Mouse (Mus musculus) left cerebral cortex, postnatal 25 days (tissue): ENCODE results near the gene Mrpl49. TPM values are rescaled to one million over a fixed set of nuclear protein-coding genes. Genes with fewer than 3 reads are reported as not detected.
A peak's percentile ranks its signal among the peaks of the same experiment; 100 is the strongest.

Source experiments
- DNase-seq, 2 experiments: peaks; one replicate each; pipeline ENCODE4 v3.0.0; 2022; ENCODE audit warnings: low spot score in 2 of 2, mixed read lengths in 1 of 2
- intact Hi-C: fragments of 180-260 bp; cut with DNase I; formaldehyde crosslinking; loops from one replicate; pipeline ENCODE4 v1.15.1; 2025
- total RNA-seq, 2 experiments: library from RNA; stranded (reverse); gene quantifications; 2 replicates each; pipeline ENCODE4 v1.2.3; 2021

Gene Mrpl49
- 10 to 100 TPM; 45.1 to 47.0 TPM for total RNA-seq

DNA sequence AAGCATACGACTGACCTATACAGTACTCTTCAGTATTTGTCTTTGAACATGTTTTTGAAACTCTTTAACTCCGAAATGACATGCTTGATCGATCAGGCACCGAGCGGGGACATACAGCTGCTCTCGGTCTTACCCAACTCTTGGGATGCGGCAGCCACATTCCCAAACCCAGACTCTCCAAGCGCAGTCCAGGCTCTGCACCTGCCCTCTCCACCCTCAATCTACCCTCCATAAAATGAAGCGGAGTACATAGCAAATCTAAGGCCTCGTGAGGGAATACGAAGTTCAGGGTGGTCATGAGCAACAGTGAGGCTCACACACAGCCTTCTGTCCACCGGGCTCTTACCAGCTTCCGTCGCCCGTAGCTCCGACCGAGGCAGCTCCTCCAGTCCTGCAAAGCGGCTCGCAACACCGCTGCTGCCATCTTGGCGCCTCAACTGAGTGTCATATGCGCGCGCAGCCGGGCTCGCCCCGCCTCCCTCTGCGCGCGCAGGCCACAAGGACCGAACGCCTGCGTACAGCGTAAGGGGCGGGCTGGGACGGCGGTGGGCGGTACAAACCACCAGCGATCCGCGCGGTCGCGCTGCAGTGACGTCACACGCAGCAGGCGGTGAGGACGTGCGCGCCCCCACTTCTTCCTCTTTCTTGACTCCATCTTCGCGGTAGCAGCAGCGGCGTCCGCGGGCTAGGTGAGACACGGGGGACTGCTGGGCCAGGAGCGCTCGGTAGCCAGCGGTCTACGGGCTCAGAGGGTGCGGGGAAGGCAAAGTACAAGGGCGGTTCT lies at the start of gene Mrpl49, which contains the start of gene Fau:
TSS of gene Mrpl49 (minus strand) at position 473 of the 784 bp plus-strand sequence.
TSS of gene Fau (plus strand) at position 532 of the 784 bp plus-strand sequence.
- intact Hi-C loops, result loop anchor here (1.0 to 2.0 kb wide), 2 partner anchors 10 to 27 kb away; partner anchors contain the start of genes Cdca5 and Zfpl1
- peak; percentile 99 to 100 for DNase-seq

DNA sequence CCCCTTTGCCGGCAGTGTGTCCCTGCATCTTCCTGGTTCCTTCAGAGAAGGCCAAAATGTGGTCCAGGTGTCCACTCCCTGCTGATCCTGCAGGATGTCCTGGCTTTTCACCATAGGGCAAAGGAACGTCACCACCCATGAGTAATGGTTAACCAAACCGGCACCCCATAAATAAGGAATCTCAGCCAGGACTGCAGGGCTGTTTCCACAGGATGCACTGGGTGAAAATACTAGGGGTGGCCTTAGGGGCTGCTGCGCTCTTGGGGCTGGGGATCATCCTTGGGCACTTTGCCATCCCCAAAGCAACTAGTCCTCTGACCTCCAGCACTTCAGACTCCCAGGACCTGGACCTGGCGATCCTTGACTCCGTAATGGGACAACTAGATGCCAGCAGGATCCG lies 48.0 kb upstream of the Mrpl49 start, which contains the start of gene Naaladl1:
TSS of gene Naaladl1 (plus strand) at position 197 of the 400 bp plus-strand sequence.
- intact Hi-C loops, result no loop called here
- DNase-seq, result no peak

DNA sequence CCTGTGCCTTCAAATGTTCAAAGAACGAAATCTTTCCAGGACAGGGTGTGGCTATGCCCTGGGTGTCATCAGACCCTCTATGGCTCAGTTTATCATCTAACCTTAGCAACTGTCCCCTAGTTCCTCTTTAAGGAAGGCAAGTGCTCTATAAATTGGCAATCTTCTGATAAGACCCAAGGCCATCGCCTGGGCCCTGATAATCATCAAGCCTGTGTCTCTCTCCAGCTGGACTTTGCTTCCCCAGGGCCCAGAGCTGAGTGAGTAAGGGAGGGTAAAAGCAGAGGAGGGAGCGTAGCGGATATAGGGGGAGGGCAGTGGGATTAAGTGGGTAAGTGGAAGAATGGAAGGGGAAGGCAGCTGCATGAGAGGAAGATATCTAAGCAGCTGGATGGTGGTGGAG lies 46.9 kb upstream of the Mrpl49 start:
- DNase-seq, result no peak
- intact Hi-C loops, result no loop called here

DNA sequence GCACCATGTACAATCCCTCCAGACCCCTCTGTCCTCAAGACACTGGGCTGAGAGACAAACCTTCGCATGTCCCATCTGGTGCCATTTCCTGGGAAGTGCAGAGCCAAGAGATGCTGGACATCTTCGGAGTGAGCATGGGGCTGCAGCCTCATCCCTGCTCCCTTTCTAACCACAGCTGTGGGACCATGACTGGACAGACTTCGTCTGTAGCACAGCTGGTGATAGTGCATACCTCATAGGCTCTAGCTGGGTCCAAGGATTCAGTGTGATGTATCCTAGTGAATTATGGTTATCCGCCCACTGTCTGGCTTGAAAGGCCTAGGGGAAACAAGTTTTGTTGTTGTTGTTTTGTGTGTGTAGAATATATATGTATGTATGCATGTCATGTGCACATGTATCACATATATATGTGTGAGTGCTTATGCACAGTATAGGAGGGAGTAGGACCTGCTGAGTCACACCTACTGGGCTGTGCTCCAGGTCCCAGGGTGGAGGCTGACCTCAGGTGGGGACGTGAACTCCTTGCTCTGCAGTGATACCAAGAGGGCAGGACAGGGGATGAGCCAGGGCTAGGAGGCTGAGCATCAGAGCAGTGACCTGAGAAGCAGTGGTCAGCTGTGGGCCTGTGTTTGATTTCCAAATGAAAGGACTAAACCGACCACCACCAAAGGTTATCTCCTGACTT lies 44.7 kb upstream of the Mrpl49 start:
- no peak for DNase-seq
- intact Hi-C loops, result no loop called here

DNA sequence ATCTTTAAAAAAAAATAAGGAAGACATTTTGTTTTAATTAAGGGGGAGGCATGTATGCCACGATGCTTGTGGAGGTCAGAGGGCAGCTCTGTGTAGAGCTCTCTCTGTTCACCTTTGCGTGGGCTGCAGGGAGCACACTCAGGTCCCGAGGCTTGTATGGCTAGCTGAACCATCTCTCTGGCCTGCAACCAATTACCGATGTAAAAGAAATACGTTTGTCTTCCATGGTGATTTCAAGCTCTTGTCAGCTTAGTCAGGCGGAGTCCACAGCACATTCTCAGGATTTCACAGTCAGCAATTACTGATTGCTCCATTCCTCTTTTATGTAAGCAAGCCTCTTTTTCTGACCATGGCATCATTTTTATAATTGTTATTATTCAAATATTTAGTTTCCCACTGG lies 43.6 kb upstream of the Mrpl49 start:
- intact Hi-C loops, result no loop called here
- no peak for DNase-seq

DNA sequence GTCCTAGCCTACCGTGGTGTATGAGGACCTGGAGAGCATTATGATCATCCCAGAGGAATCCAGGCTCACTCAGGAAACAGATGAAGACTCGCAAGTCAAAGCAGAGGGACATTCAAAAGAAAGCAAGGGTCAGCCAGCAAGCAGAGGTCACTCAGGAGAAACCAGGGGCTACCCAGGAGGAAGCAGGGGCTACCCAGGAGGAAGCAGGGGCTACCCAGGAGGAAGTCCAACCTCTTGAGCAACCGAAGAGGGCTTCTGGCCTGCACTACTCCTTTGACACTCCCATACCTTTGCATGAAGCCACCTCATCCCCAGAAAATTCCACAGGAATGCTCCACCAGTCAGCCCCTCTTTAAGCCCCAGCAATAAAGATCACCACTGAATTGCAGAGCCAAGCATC lies 40.3 kb upstream of the Mrpl49 start:
- intact Hi-C loops, result no loop called here
- no peak for DNase-seq

DNA sequence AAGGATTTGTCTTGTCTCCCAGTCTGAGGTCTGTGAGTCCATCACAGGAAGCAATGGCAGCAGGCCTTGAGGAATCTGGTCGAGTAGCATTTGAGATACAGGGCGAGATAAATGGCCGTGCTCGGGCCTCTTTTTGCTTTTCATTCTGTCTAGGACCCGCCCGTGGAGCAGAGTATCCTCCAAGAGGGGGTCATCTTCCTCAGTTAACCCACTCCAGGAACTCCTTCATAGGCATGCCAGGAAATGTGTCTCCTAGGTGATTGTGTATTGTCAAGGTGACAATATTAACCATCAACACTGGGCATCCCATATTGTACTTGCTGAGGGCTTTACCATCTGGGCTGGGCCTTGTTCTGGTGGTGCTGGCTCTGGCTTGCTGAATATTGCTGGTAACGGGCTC lies 36.5 kb upstream of the Mrpl49 start, which contains the start of gene AC131692.1:
TSS of gene AC131692.1 (plus strand) at position 301 of the 400 bp plus-strand sequence.
- no peak for DNase-seq
- intact Hi-C loops, result no loop called here

DNA sequence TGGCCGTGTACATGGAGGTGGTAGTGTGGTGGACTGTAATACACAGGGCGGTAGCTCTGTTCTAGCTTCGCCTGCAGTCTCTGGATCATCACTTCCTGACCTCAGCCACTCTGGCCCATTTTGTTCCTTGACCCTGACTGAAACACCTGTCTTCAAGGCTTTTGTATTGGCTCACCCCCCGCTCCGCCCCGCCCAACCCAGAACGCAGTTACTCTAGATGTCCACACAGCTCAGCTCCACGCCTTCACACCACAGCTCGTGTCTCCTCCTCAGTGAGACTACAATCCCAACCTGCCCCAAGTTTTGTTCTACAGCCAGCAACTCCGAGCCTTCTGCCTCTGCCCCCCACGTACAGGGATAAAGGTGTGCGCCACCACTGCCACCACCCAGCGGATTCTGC lies 31.3 kb upstream of the Mrpl49 start:
- intact Hi-C loops, result no loop called here

DNA sequence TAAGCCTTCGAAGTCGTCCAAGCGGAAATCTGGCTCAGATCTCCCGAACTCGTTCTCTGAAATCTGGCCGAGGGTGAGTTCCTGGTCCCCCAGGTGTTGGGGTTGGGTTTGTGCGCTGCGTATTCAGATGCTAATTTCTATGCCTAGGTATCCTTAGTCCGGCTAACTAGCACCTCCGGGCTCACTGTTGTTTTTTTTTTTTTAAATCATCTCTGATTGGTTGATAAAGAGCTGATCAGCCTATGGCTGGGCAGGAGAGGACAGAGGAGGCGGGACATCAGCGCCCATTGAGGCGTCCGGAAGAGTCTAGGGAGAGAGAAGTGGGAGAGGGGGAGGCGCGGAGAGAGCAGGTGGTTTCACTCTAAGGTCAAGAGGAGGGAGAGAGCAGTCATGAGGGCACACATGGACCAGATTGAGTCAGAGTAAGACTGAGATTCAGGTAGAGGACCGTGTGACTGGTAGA lies 27.9 kb upstream of the Mrpl49 start:
- intact Hi-C loops, result loop anchor here (1.0 to 2.0 kb wide), 2 partner anchors 29 to 33 kb away; partner anchors contain the start of genes Fau, Mrpl49 and Sac3d1

More for the DNA sequence above, 31.3 kb upstream of the Mrpl49 start:
- no peak for DNase-seq

DNA sequence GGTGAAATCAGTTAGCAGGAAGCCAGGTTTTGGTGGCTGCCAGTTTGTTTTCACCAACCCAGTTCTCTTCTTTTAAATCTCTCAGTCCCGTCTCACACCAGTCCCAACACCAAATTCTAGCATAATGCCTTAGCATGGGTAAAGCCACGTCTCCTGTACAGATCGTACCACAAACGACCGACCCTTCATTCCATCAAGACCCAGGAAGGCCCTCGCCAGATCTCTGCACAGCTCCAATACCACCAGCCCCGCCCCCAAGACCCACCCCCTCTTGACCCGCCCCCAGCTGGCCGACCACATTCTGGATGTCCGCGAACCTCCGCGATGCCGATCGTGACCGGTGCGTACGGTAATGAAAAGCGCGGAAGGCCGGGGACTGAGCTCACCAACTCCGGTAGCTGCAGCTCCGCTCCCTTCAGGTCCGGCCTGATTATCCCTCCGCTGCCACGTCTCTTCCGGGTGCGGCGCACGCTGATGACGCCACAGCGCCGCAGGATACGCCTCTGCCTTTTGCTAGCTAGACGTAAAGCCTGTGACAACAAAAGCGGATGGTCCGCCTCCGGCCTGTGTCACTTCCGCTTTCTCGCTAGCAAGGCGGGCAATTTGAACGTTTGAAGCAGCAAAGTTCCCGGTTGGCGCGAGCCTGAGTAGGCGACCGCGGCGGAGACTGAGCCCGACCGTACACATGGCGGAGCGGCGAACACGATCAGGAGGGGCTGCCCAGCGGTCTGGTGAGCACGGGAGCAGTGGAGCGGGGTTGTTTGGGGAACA lies 27.1 kb upstream of the Mrpl49 start, which contains the start of the genes Zfpl1 and Cdca5:
TSS of gene Zfpl1 (minus strand) at position 479 of the 771 bp plus-strand sequence.
TSS of gene Cdca5 (plus strand) at position 506 of the 771 bp plus-strand sequence.
- peak; percentile 97 to 98 for DNase-seq
- intact Hi-C loops, result loop anchor here (1.0 to 2.0 kb wide), 2 partner anchors 28 to 34 kb away; partner anchors contain the start of genes Fau, Mrpl49 and Sac3d1

More for the DNA sequence above, 27.9 kb upstream of the Mrpl49 start:
- DNase-seq, result no peak

DNA sequence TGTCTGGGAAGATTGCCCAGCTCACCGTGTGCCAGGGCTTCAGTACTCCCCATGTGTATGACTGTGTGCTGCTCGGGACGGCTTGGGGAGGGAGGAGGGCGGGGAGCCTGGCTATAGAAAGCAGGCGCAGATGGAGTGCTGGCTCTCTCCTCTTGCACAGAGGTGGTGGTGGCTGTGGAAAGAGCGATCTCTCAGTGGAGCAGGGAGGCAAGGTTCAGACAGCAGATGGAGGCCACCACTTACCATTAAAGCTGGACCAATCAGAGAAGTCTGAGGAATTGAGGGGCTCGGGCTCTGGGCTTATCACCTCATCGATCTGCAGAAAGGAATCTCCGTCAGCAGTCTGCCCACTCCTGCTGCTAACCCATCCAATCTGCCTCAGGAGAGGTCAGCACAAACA lies 24.6 kb upstream of the Mrpl49 start, which contains the start of gene Gm28374:
TSS of gene Gm28374 (minus strand) at position 101 of the 400 bp plus-strand sequence.
- intact Hi-C loops, result no loop called here
- DNase-seq, result no peak

DNA sequence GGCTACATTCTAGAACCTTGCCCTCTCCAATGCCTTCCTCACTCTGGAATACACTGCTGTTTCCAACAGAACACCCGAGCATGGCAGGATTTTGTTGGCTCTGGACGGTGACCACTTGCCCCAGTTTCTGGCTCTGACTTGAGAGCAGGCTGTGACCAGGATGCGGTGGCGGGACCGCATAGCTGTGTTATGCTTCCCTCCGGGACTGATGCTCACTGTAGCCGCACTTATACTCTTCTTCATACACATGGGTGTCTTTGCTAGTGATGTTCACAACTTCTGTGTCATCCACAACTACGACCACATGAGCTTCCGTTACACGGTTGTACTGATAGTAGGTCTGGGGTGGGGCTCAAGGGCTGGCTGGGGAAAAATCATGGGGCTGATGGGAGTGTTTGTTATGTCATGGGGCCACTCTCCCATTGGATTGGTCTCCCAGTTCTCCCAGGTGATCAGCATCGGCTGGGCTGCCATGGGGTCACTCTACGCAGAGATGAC lies 22.4 kb upstream of the Mrpl49 start, which contains the start of gene Tmem262:
TSS of gene Tmem262 (plus strand) at position 51 of the 498 bp plus-strand sequence.
- DNase-seq, result no peak
- intact Hi-C loops, result no loop called here

DNA sequence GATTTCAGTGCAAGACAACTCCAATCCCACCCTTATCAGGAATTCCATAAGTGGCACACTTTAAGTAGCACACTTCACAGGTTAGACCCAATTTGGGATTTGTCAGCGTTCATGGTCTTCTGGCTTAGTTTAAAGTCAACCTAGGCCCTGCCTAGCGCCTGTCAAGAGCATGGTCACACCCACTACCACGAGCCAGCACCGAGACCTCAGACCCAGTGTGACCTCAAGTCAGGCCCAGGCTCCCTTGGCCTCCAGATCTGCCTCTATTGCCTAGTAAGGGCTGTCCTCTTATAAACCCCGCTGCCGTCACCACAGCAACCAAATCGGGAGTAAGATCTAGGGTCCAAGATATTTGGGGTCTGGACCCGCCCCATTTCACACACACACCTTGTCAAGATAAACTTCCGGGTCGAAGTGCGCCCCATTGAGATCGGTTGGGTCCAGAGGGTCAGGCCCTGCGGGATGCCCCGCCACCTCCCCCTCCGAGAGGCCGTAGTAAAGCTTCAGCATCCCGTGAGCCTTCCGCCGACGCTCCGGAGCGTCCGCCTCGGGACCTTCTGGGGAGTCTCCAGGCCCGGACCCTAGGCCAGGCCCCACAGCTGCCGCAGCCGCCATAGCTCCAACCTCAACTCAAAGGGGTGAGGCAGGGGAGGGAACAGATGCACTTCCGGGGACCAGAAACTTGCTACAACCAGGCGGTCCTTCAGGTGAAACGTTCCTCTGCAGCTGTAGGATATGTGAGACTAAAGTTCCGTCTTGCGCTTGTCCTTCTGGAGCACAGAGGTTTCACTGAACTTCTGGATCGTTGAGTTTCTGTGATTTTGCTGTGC lies 19.2 kb upstream of the Mrpl49 start, which contains the start of gene Vps51:
TSS of gene Vps51 (minus strand) at position 668 of the 830 bp plus-strand sequence.
- peak; percentile 87 to 94 for DNase-seq
- intact Hi-C loops, result no loop called here

DNA sequence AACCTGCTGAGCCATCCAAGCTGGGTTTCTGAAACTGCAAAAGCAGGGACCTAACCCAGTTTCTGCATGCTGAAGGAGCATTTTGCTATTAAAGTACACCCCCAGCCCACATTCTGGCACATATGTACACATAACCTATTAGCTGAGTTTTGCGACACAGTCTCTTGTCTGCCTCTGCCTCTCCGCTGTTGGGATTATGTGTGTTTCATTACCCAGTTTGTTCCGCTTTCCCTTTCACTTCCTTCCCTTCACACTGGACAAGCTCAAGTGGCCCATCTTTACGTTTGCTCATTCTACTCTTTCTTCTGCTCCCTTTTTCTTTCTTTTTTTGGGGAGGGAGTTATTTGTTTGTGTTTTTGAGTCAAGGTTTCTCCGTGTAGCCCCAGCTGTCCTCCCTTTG lies 16.3 kb upstream of the Mrpl49 start:
- intact Hi-C loops, result no loop called here
- DNase-seq, result no peak

DNA sequence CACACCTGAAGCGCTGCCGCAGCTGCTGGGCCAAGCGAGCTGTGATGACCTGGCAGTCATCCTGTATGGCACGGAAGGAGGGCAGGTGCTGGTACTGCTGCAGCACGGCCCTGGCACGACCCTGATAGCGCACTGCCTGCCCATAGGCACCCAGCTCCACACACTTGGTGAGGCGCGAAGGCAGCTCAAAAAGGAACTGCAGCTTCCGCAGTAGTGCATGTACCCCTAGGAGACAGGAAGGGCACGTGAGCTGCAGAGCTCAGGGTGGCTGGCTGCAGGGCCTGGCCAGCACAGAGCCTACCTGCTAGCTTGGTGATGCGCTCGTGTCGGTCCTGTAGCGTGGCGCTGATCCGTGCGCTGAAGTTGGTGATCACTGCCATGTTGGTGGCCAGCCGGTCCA lies 13.7 kb upstream of the Mrpl49 start:
- no peak for DNase-seq

DNA sequence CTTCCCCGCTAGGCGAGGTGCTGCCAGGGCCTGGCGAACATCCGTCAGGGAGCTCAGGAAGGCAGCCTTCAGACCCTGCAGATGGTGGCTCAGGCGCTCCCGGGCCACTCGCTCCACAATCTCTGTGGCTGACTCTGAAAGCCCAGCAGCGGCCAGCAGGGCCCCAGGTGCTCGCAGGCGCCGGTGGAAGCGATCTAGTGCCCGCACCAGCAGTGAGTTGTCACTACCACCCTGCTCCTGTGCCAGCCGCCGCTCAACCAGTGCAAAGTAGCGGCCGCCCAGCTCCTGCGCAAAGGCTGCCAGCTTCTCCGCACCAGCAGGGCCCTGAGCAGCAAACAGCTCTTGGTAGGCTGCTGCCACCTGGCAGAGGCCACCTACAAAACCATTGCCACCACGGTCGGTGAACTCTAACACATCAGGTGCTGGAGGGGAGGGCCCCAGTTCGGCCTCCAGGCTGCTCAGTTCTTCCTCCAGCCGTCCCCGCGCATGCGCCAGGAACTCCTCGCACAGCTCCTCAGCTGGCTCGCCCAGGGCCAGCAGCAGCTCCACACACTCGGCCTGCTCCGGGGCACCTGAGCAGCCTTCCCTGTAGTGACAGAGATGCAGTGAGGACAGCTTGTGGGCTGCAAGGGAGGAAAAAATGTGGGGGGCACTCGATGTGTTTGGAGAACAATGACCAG lies 13.1 kb upstream of the Mrpl49 start:
- intact Hi-C loops, result no loop called here

More for the DNA sequence above, 13.7 kb upstream of the Mrpl49 start:
- intact Hi-C loops, result no loop called here

DNA sequence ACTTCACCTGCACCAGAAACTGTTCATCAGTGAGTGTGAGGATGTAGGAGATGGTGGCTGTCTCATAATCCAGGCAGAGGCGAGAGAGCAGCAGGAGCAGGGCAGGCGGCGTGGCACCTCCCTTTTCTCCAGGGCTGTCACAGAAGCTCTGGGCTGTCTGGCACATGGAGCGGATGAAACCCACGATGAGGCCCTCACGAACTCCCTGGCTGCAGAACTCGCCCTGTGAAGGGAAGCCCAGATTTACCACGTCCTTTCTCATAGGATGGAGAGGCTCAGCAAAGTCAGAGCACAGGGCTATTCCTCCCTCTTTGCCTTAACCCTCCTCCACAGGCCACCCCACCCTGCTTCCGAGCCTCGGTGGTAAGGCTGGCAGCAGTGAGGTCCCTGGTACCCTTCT lies 12.3 kb upstream of the Mrpl49 start:
- no peak for DNase-seq
- intact Hi-C loops, result loop anchor here (5.0 kb wide), 1 partner anchor 47 kb away; the partner anchor contains the start of gene Sac3d1

More for the DNA sequence above, 13.1 kb upstream of the Mrpl49 start:
- no peak for DNase-seq
